Mouse (Mus musculus) midbrain, embryonic 13.5 days (tissue): ENCODE data around the gene Spi1. TPM values are rescaled to one million over a fixed set of nuclear protein-coding genes. Genes with fewer than 3 reads are reported as not detected.
A peak's percentile ranks its signal among the peaks of the same experiment; 100 is the strongest.

Experiments used
- ATAC-seq: fragments of 200-750 bp; cut with Nextera tagmentation; 2 replicates; pipeline ENCODE4 v1.8.0; 2017; ENCODE audit warnings: mild to moderate bottlenecking, moderate TSS enrichment, moderate library complexity
- H3K27ac ChIP-seq: fragments of 300-500 bp; sonication (generic); 2 replicates; pipeline ENCODE4 v1.5.1; 2015; ENCODE audit warnings: inconsistent platforms, mild to moderate bottlenecking, moderate library complexity
- H3K27me3 ChIP-seq: fragments of 300-500 bp; sonication (generic); 2 replicates; pipeline ENCODE4 v1.6.1; 2015; ENCODE audit warnings: mild to moderate bottlenecking, inconsistent platforms
- H3K36me3 ChIP-seq: fragments of 300-500 bp; sonication (generic); 2 replicates; pipeline ENCODE4 v1.6.1; 2015; ENCODE audit warnings: mild to moderate bottlenecking, inconsistent platforms
- H3K4me1 ChIP-seq: fragments of 300-500 bp; sonication (generic); replicated peaks from 2 replicates; pipeline ENCODE4 v1.6.1; 2015; ENCODE audit warnings: inconsistent platforms
- H3K4me2 ChIP-seq: fragments of 300-500 bp; sonication (generic); replicated peaks from 2 replicates; pipeline ENCODE4 v1.6.1; 2015; ENCODE audit warnings: moderate library complexity, mild to moderate bottlenecking, inconsistent platforms
- H3K4me3 ChIP-seq: fragments of 300-500 bp; sonication (generic); replicated peaks from 2 replicates; pipeline ENCODE4 v1.5.1; 2015; ENCODE audit warnings: mild to moderate bottlenecking, inconsistent platforms
- H3K9ac ChIP-seq: fragments of 300-500 bp; sonication (generic); replicated peaks from 2 replicates; pipeline ENCODE4 v1.6.1; 2015; ENCODE audit warnings: mild to moderate bottlenecking, inconsistent platforms
- H3K9me3 ChIP-seq: fragments of 300-500 bp; sonication (generic); 2 replicates; pipeline ENCODE4 v1.6.1; 2016; ENCODE audit warnings: mild to moderate bottlenecking, inconsistent platforms
- WGBS: fragments of 180-500 bp; shearing (Covaris S2); methylation state at CpG from one replicate; pipeline ENCODE4 v1.1.7; 2015; 5-methylcytosine and 5-hydroxymethylcytosine counted together
- polyA plus RNA-seq: library from polyadenylated mRNA; unstranded; fragments of >200 nt; fragmentation: Nextera tagmentation; extraction: Ambion mirVana; gene quantifications from 2 replicates; pipeline ENCODE4 v1.2.1, GENCODE M21; 2015

Spi1 gene
- polyA plus RNA-seq, 1 experiment from 2014 or later, result 3.0 TPM

DNA sequence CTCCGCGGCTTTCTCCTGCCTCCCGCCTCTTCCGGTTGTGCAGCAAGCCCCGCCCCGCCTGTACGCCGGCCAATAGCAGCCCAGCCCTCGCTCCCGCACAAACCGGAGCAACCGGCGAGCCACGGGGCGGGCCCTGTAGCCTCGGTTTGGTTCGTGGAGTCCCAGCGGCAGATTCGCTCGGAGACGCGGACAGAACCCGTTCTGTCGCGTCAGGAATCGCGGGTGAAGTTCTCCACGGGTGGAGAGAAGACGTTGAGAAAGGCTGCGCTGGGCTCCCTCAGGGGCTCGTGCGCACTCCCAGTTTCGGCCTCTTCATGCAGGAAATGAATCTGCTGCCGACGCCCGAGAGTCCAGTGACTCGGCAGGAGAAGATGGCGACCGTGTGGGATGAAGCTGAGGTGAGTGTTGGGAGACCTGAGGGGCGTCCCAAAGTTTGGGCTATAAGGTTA, 28.2 kb upstream of the Spi1 start, which contains the start of gene Psmc3:
Gene Psmc3 (plus strand): TSS at position 76 of the 449 bp plus-strand sequence.
- Histone ChIP-seq H3K27ac (peak within 1 kb of the TSS; percentile 89), H3K9me3 (no peaks in the 10 kb centered on the region), H3K4me3 (peak within 1 kb of the TSS; percentile 71), H3K4me1 (peaks cover 21% of the 10 kb centered on the region), H3K36me3 (peaks cover 42% of the 10 kb centered on the region), H3K9ac (peak within 1 kb of the TSS; percentile 77), H3K27me3 (no peaks in the 10 kb centered on the region), H3K4me2 (peak within 1 kb of the TSS; percentile 97)
- peak; percentile 99 for ATAC-seq
- 0% methylated on average over 40 of the region's 40 CpGs for WGBS

- no peak overlapping the region for H3K4me3 ChIP-seq
- no peak overlapping the region for H3K4me2 ChIP-seq
- peaks cover 10% of the 10 kb centered on the region for H3K4me1 ChIP-seq
- H3K36me3 ChIP-seq, result peaks cover 79% of the 10 kb centered on the region
- no peak for ATAC-seq
- H3K9ac ChIP-seq, result no peak overlapping the region
- WGBS, result 93% methylated on average over 5 of the region's 5 CpGs
- no peaks in the 10 kb centered on the region for H3K27me3 ChIP-seq
- H3K9me3 ChIP-seq, result no peaks in the 10 kb centered on the region
- no peak overlapping the region for H3K27ac ChIP-seq
These were observed 23.8 kb upstream of the Spi1 start for GRCm38 (mm10) chr2:91058435-91058834.

GRCm38 (mm10) chr2:91059376-91059775, 22.8 kb upstream of the Spi1 start:
- no peaks in the 10 kb centered on the region for H3K9me3 ChIP-seq
- no peak overlapping the region for H3K9ac ChIP-seq
- no peak overlapping the region for H3K4me2 ChIP-seq
- ATAC-seq, result no peak
- no peak overlapping the region for H3K27ac ChIP-seq
- H3K27me3 ChIP-seq, result no peaks in the 10 kb centered on the region
- H3K4me3 ChIP-seq, result no peak overlapping the region
- H3K4me1 ChIP-seq, result peaks cover 10% of the 10 kb centered on the region
- WGBS, result 94% methylated on average over 2 of the region's 2 CpGs
- peaks cover 88% of the 10 kb centered on the region for H3K36me3 ChIP-seq

DNA sequence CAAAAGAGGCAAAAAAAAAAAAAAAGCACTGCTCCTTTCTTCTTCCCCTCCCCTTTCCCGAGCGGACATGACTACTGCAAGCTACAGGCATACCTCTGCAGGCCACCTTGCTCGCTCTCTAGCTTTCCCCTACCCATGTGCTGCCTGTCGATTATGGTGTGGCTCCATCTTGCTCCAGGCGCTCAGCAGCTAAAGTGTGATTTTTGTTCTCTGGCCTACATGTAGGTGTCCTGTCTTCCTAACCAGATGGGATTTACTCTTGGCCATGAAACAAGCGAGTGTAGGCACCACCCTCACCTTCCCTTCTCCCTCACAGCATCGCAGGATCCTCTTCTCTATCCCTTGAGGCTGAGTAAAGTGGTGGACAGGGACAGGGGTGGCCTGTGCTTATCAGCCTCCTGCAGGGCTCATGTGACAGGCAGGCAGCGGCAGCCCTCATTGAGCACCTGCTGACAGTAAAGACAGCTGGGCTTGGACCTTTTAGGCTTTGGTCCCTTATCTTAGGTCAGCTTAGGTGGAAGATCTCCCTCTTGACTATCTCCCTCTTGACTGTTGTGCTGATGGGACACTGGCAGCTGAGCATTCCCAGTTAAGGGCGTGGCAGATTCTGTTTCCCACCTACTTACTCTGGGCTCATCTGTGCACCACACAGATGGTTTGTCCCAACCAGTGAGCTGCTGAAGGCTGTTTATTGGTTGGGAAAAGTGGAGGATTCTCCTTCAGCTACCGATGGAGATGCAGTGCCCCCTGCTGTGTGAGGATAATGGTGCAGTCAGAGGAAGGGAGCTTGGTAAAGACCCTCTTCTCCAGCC, 21.4 kb upstream of the Spi1 start:
- H3K4me2 ChIP-seq, result no peak overlapping the region
- WGBS, result 80% methylated on average over 10 of the region's 10 CpGs
- H3K27ac ChIP-seq, result 0 out of 2 replicates have a peak overlapping the region, but pooled peaks have one; percentile 25
- H3K27me3 ChIP-seq, result no peaks in the 10 kb centered on the region
- peak; percentile 38; the same call in 1 of the 2 replicates for ATAC-seq
- no peak overlapping the region for H3K9ac ChIP-seq
- no peak overlapping the region for H3K4me3 ChIP-seq
- no peaks in the 10 kb centered on the region for H3K9me3 ChIP-seq
- peaks cover 97% of the 10 kb centered on the region for H3K36me3 ChIP-seq
- H3K4me1 ChIP-seq, result no peaks in the 10 kb centered on the region

DNA sequence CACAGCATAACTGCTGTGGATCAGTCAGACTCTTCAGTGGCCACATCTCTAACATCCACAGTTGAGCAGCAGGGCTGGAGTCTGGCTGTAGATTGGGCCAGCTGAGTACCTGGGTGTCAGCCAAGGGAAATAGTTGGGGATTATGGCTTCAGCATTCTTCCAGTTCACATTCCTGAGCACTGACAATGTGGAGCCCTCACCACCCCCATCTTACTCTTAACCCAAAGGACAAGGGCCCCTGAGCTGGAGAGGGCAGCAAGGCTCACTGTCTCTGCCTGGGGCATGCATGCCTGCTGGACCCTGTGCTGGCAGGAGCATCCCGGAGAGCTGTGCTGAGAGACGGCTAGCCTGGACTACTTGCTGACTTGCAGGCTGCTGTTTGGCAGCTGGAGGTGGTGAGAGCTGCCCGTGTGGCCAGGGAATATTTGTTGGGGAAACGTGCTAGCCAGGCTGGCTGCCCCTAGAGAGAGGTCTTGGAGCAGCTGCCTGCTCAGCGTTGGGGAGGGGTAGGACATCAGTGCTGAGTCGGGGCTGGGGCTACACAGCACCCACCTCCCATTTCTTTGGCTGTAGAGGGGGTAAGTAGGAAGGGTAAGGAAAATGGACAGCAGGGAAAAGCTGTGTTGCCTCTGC, 20.2 kb upstream of the Spi1 start:
- Histone ChIP-seq H3K4me2 (no peak overlapping the region), H3K27me3 (no peaks in the 10 kb centered on the region), H3K36me3 (peaks cover 97% of the 10 kb centered on the region), H3K27ac (no peak overlapping the region), H3K4me1 (no peaks in the 10 kb centered on the region), H3K9ac (no peak overlapping the region), H3K4me3 (no peak overlapping the region), H3K9me3 (no peaks in the 10 kb centered on the region)
- no peak for ATAC-seq
- WGBS, result 83% methylated on average over 6 of the region's 6 CpGs

GRCm38 (mm10) chr2:91062779-91063606, 19.2 kb upstream of the Spi1 start:
- H3K27me3 ChIP-seq, result no peaks in the 10 kb centered on the region
- 93% methylated on average over 16 of the region's 16 CpGs for WGBS
- no peak overlapping the region for H3K9ac ChIP-seq
- H3K27ac ChIP-seq, result no peak overlapping the region
- ATAC-seq, result no peak
- no peak overlapping the region for H3K4me2 ChIP-seq
- no peak overlapping the region for H3K4me3 ChIP-seq
- H3K36me3 ChIP-seq, result peaks cover 94% of the 10 kb centered on the region
- no peaks in the 10 kb centered on the region for H3K9me3 ChIP-seq
- peaks cover 1% of the 10 kb centered on the region; the same call in 1 of the 2 replicates for H3K4me1 ChIP-seq

DNA sequence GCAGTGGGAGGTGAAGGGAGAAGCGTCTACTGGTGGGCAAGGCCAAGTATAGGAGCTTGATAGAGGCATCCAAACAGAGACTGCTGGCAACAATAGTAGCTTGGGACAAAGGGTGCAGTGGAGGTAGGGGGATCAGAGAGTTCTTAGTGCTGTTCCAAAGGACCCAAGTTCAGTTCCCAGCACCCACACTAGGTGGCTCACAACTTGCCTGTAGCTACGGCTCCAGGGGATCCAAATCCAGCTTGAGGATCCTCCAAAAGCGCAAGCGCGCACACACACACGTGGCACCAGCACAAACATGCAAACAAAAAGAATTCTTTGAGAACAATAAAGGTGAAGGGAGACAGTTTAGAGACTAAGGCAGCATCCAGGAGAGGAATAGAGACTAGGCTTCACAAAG, 18.0 kb upstream of the Spi1 start:
- no peaks in the 10 kb centered on the region for H3K9me3 ChIP-seq
- H3K36me3 ChIP-seq, result peaks cover 84% of the 10 kb centered on the region

GRCm38 (mm10) chr2:91065544-91065943, 16.6 kb upstream of the Spi1 start:
- Histone ChIP-seq H3K4me3 (no peak overlapping the region), H3K9ac (no peak overlapping the region), H3K36me3 (peaks cover 72% of the 10 kb centered on the region), H3K9me3 (no peaks in the 10 kb centered on the region), H3K4me1 (peaks cover 18% of the 10 kb centered on the region), H3K27me3 (no peaks in the 10 kb centered on the region), H3K27ac (no peak overlapping the region; the same call in 1 of the 2 replicates), H3K4me2 (no peak overlapping the region)
- whole genome bisulfite sequencing, result 46% methylated on average over 3 of the region's 3 CpGs
- no peak for ATAC-seq

More for the DNA sequence above, 18.0 kb upstream of the Spi1 start:
- Histone ChIP-seq H3K27ac (no peak overlapping the region), H3K4me3 (no peak overlapping the region), H3K9ac (no peak overlapping the region), H3K4me2 (no peak overlapping the region), H3K27me3 (no peaks in the 10 kb centered on the region), H3K4me1 (peaks cover 13% of the 10 kb centered on the region)
- no peak for ATAC-seq
- WGBS, result 84% methylated on average over 6 of the region's 6 CpGs

GRCm38 (mm10) chr2:91066455-91066854, 15.7 kb upstream of the Spi1 start:
- no peak for ATAC-seq
- Histone ChIP-seq H3K36me3 (peaks cover 64% of the 10 kb centered on the region), H3K9ac (no peak overlapping the region), H3K9me3 (no peaks in the 10 kb centered on the region), H3K4me3 (no peak overlapping the region), H3K27ac (no peak overlapping the region), H3K27me3 (no peaks in the 10 kb centered on the region), H3K4me2 (no peak overlapping the region), H3K4me1 (peaks cover 27% of the 10 kb centered on the region)
- WGBS, result 86% methylated on average over 3 of the region's 3 CpGs

- Histone ChIP-seq H3K27ac (no peak overlapping the region), H3K4me2 (peak overlapping the region; percentile 76), H3K9me3 (no peaks in the 10 kb centered on the region), H3K4me3 (peak overlapping the region; percentile 71), H3K4me1 (peaks cover 28% of the 10 kb centered on the region), H3K27me3 (no peaks in the 10 kb centered on the region), H3K9ac (peak overlapping the region; percentile 84), H3K36me3 (peaks cover 45% of the 10 kb centered on the region)
- no peak for ATAC-seq
- WGBS, result 61% methylated on average over 13 of the region's 13 CpGs
These were observed 13.9 kb upstream of the Spi1 start for GRCm38 (mm10) chr2:91068162-91068871.

- no peak for ATAC-seq
- Histone ChIP-seq H3K27ac (no peak overlapping the region), H3K4me3 (peak overlapping the region; percentile 71), H3K36me3 (peaks cover 40% of the 10 kb centered on the region), H3K9me3 (no peaks in the 10 kb centered on the region), H3K4me1 (peaks cover 28% of the 10 kb centered on the region), H3K9ac (peak overlapping the region; percentile 84), H3K4me2 (peak overlapping the region; percentile 76), H3K27me3 (no peaks in the 10 kb centered on the region)
- 44% methylated on average over 6 of the region's 6 CpGs for WGBS
These were observed 13.4 kb upstream of the Spi1 start for GRCm38 (mm10) chr2:91068872-91069165.
